Mouse (Mus musculus) CH12.LX (cell line): ENCODE data around the gene Sgce. TPM values are rescaled to one million over a fixed set of nuclear protein-coding genes. Genes with fewer than 3 reads are reported as not detected.

Experiments used
- DNase-seq: peaks from one replicate; pipeline ENCODE4 v3.0.0-alpha.2; 2013; ENCODE audit errors: extremely low read depth
- H3K27ac ChIP-seq: 2 replicates; pipeline ENCODE4 v1.5.1; 2012; ENCODE audit warnings: low read depth, mild to moderate bottlenecking, control low read depth, moderate library complexity; ENCODE audit not compliant: insufficient read depth
- H3K27me3 ChIP-seq: replicated peaks from 2 replicates; pipeline ENCODE3; 2012; ENCODE audit warnings: inconsistent platforms
- H3K36me3 ChIP-seq, 2 experiments: replicated peaks in 1 of 2; 2 replicates each; pipeline versions ENCODE3 to v1.6.1; 2012; ENCODE audit warnings: inconsistent platforms in 1 of 2, low read length in 1 of 2, mild to moderate bottlenecking in 1 of 2, mixed read lengths in 1 of 2, moderate library complexity in 1 of 2; ENCODE audit not compliant: control insufficient read depth in 1 of 2, insufficient read depth in 1 of 2
- H3K4me1 ChIP-seq, 2 experiments: 2 replicates each; pipeline ENCODE4 v1.6.1; 2012; ENCODE audit warnings: inconsistent platforms in 1 of 2, moderate library complexity in 1 of 2; ENCODE audit not compliant: insufficient read depth in 2 of 2, control insufficient read depth in 1 of 2
- H3K4me2 ChIP-seq: 2 replicates; pipeline ENCODE4 v1.6.1; 2012; ENCODE audit warnings: low read depth, mild to moderate bottlenecking, control low read depth; ENCODE audit not compliant: poor library complexity, insufficient read depth, severe bottlenecking
- H3K4me3 ChIP-seq, 3 experiments: fragments of 150-350 bp in 1 of 3; sonication (generic) in 1 of 3; replicated peaks in 1 of 3; 2 replicates each; pipeline versions ENCODE3 to v1.5.1; 2011 to 2012; ENCODE audit warnings: low read depth in 2 of 3, low read length in 2 of 3, mild to moderate bottlenecking in 2 of 3, moderate library complexity in 2 of 3, control low read depth in 1 of 3, improper control_type of control experiment in 1 of 3, inconsistent platforms in 1 of 3, mixed read lengths in 1 of 3; ENCODE audit not compliant: poor library complexity in 1 of 3
- H3K79me2 ChIP-seq: replicated peaks from 2 replicates; pipeline ENCODE4 v1.6.1; 2012; ENCODE audit warnings: mild to moderate bottlenecking, moderate library complexity; ENCODE audit not compliant: control insufficient read depth, poor library complexity, insufficient read depth, severe bottlenecking; ENCODE audit errors: extremely low read depth
- H3K9ac ChIP-seq: 2 replicates; pipeline ENCODE4 v1.6.1; 2012; ENCODE audit warnings: low read depth, mild to moderate bottlenecking, control low read depth, moderate library complexity; ENCODE audit not compliant: insufficient read depth
- H3K9me3 ChIP-seq: replicated peaks from 2 replicates; pipeline ENCODE3; 2012; ENCODE audit warnings: low read length, inconsistent platforms, mixed read lengths
- CHD1 ChIP-seq: IDR thresholded peaks from 2 replicates; pipeline ENCODE4 v1.6.1; 2012; ENCODE audit warnings: low read depth, low read length, improper control_type of control experiment, inconsistent platforms
- CHD2 ChIP-seq: IDR thresholded peaks from 2 replicates; pipeline ENCODE4 v1.6.1; 2011; ENCODE audit warnings: low read length, improper control_type of control experiment
- E2F4 ChIP-seq: IDR thresholded peaks from 2 replicates; pipeline ENCODE4 v1.6.1; 2011; ENCODE audit warnings: low read depth, low read length, improper control_type of control experiment; ENCODE audit not compliant: insufficient replicate concordance
- ELF1 ChIP-seq: IDR thresholded peaks from 2 replicates; pipeline ENCODE4 v1.6.1; 2014; ENCODE audit warnings: low read depth, mild to moderate bottlenecking, inconsistent platforms, low read length, improper control_type of control experiment
- GABPA ChIP-seq: IDR thresholded peaks from 2 replicates; pipeline ENCODE4 v1.6.1; 2012; ENCODE audit warnings: low read depth, low read length, improper control_type of control experiment, inconsistent platforms; ENCODE audit not compliant: insufficient replicate concordance
- HCFC1 ChIP-seq: IDR thresholded peaks from 2 replicates; pipeline ENCODE4 v1.6.1; 2012; ENCODE audit warnings: low read depth, mild to moderate bottlenecking, inconsistent platforms, low read length, improper control_type of control experiment
- IRF4 ChIP-seq: IDR thresholded peaks from 2 replicates; pipeline ENCODE4 v1.6.1; 2014; ENCODE audit warnings: low read depth, mild to moderate bottlenecking, inconsistent platforms, low read length, improper control_type of control experiment
- JUN ChIP-seq: IDR thresholded peaks from 2 replicates; pipeline ENCODE4 v1.6.1; 2011; ENCODE audit warnings: low read depth, mild to moderate bottlenecking, low read length, improper control_type of control experiment, moderate library complexity; ENCODE audit not compliant: insufficient read depth
- MAFK ChIP-seq: IDR thresholded peaks from 2 replicates; pipeline ENCODE4 v1.6.1; 2011; ENCODE audit warnings: low read length, improper control_type of control experiment; ENCODE audit not compliant: insufficient replicate concordance
- MAX ChIP-seq: IDR thresholded peaks from 2 replicates; pipeline ENCODE4 v1.6.1; 2011; ENCODE audit warnings: low read length, improper control_type of control experiment
- MAZ ChIP-seq: IDR thresholded peaks from 2 replicates; pipeline ENCODE4 v1.6.1; 2012; ENCODE audit warnings: low read depth, mild to moderate bottlenecking, inconsistent platforms, low read length, improper control_type of control experiment, moderate library complexity
- MEF2A ChIP-seq: IDR thresholded peaks from 2 replicates; pipeline ENCODE4 v1.6.1; 2014; ENCODE audit warnings: low read depth, mild to moderate bottlenecking, inconsistent platforms, low read length, improper control_type of control experiment, borderline replicate concordance
- MXI1 ChIP-seq: IDR thresholded peaks from 2 replicates; pipeline ENCODE4 v1.6.1; 2011; ENCODE audit warnings: mild to moderate bottlenecking, low read depth, low read length, improper control_type of control experiment
- MYC ChIP-seq: IDR thresholded peaks from 2 replicates; pipeline ENCODE4 v1.6.1; 2011; ENCODE audit warnings: low read depth, mild to moderate bottlenecking, improper control_type of control experiment, low read length
- NELFE ChIP-seq: IDR thresholded peaks from 2 replicates; pipeline ENCODE4 v1.6.1; 2011; ENCODE audit warnings: low read depth, low read length, improper control_type of control experiment
- PAX5 ChIP-seq: IDR thresholded peaks from 2 replicates; pipeline ENCODE4 v1.6.1; 2012; ENCODE audit warnings: low read length, inconsistent platforms, mixed read lengths
- POLR2A ChIP-seq: IDR thresholded peaks from 2 replicates; pipeline ENCODE4 v1.6.1; 2011; ENCODE audit warnings: low read depth, mild to moderate bottlenecking, improper control_type of control experiment, low read length
- POLR2AphosphoS2 ChIP-seq: IDR thresholded peaks from 2 replicates; pipeline ENCODE4 v1.6.1; 2011; ENCODE audit warnings: low read depth, low read length, improper control_type of control experiment
- RCOR1 ChIP-seq: conservative IDR thresholded peaks from 2 replicates; pipeline ENCODE4 v1.6.1; 2012; ENCODE audit warnings: low read depth, mild to moderate bottlenecking, inconsistent platforms, low read length, improper control_type of control experiment
- SIN3A ChIP-seq: IDR thresholded peaks from 2 replicates; pipeline ENCODE4 v1.6.1; 2012; ENCODE audit warnings: low read length, improper control_type of control experiment, inconsistent platforms
- SMC3 ChIP-seq: IDR thresholded peaks from 2 replicates; pipeline ENCODE4 v1.6.1; 2011; ENCODE audit warnings: low read depth, low read length, improper control_type of control experiment
- UBTF ChIP-seq: IDR thresholded peaks from 2 replicates; pipeline ENCODE4 v1.6.1; 2012; ENCODE audit warnings: low read depth, mild to moderate bottlenecking, inconsistent platforms, low read length, improper control_type of control experiment, moderate library complexity
- USF1 ChIP-seq: IDR thresholded peaks from 2 replicates; pipeline ENCODE4 v1.6.1; 2014; ENCODE audit warnings: low read depth, mild to moderate bottlenecking, inconsistent platforms, low read length, improper control_type of control experiment
- USF2 ChIP-seq: conservative IDR thresholded peaks from 2 replicates; pipeline ENCODE4 v1.6.1; 2011; ENCODE audit warnings: low read depth, low read length, improper control_type of control experiment
- ZC3H11A ChIP-seq: IDR thresholded peaks from 2 replicates; pipeline ENCODE4 v1.6.1; 2012; ENCODE audit warnings: low read depth, mild to moderate bottlenecking, inconsistent platforms, low read length, improper control_type of control experiment
- ZKSCAN1 ChIP-seq: IDR thresholded peaks from 2 replicates; pipeline ENCODE4 v1.6.1; 2012; ENCODE audit warnings: low read depth, inconsistent platforms, low read length, improper control_type of control experiment, borderline replicate concordance
- ZMIZ1 ChIP-seq: IDR thresholded peaks from 2 replicates; pipeline ENCODE4 v1.6.1; 2012; ENCODE audit warnings: low read depth, mild to moderate bottlenecking, inconsistent platforms, low read length, improper control_type of control experiment
- dilution Hi-C: fragments of 300-500 bp; cut with MboI; formaldehyde crosslinking; loops from 2 replicates; pipeline ENCODE4 v1.14.3; 2020; ENCODE audit warnings: low sequenced_read_pairs; ENCODE audit not compliant: extremely low pct_unique_long_range_greater_than_20kb, extremely low pct_ligation_motif_present
- in situ Hi-C: fragments of 300-500 bp; cut with MboI; formaldehyde crosslinking; loops from 3 replicates; pipeline ENCODE4 v1.14.3; 2019; ENCODE audit warnings: low sequenced_read_pairs, low pct_ligation_motif_present, low pct_unique_long_range_greater_than_20kb, mixed read lengths
- polyA plus RNA-seq: library from polyadenylated mRNA; unstranded; fragments of >175 nt; gene quantifications from 2 replicates; pipeline ENCODE4 v1.2.1, GENCODE M21; 2012; ENCODE audit warnings: low read depth; ENCODE audit not compliant: insufficient read length
- total RNA-seq, 2 experiments: library from RNA; depleted of rRNA; stranded (reverse); fragments of 300-350 nt in 1 of 2; fragments of >200 nt in 1 of 2; gene quantifications; 2 replicates each; pipeline ENCODE4 v1.2.3; 2012 to 2014

Sgce gene
- total and polyA plus RNA-seq, 3 experiments, result not detected

DNA sequence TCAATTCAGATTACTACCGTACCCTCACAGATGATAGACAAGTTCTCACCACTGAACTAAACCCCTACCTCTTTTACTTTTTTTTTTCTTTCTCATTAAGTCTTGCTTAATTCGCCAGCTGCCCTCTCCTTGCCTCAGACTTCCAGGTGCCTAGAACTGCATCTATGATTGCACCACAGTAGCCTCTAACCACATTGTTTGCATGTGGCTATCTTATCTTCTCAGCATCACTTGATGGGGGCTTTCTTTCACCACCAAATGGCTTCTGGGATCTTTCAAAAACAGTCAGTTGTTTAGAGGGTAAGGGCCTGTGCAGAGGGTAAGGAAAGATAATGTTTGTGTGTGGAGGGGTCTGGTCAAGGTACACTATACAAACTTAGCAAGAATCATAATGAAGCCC, 82.7 kb downstream of the Sgce start (continued):
- TF ChIP-seq ELF1 (0 out of 2 replicates have a peak, but pooled peaks have one; percentile 27), USF2 (no peak), PAX5 (no peak), UBTF (no peak), NELFE (no peak), IRF4 (peak; percentile 66; the same call in 1 of the 2 replicates), POLR2AphosphoS2 (no peak), ZKSCAN1 (no peak), CHD1 (no peak), RCOR1 (0 out of 2 replicates have a peak, but pooled peaks have one; percentile 39), MEF2A (peak; percentile 50; the same call in 1 of the 2 replicates), GABPA (no peak), CHD2 (no peak)

DNA sequence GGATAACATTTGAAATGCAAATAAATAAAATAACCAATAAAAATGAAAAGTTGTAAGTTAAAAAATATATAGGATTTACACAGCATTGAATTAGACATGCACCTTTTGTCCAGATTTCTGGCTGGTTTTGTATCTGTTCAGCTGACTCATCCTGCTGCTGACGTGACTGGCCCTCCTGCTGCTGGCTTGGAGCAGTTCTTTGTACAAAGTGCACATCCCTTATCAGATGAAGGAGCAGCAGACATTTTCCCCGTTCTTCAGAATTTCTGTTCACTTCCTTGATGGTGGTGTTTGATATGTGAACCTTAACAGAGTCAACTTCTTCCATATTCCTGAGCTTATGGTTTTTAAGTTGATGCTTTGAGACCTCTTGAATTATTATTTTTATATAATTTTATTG, 83.5 kb downstream of the Sgce start:
- Histone ChIP-seq H3K4me2 (no peak overlapping the region), H3K36me3 (no peaks in the 10 kb centered on the region), H3K9ac (no peak overlapping the region), H3K9me3 (no peaks in the 10 kb centered on the region), H3K27ac (no peak overlapping the region), H3K79me2 (no peaks in the 10 kb centered on the region), H3K27me3 (peaks cover 15% of the 10 kb centered on the region), H3K4me3 (no peak overlapping the region), H3K4me1 (peaks cover 9 to 20% of the 10 kb centered on the region in 2 experiments)
- peak; percentile 4 for DNase-seq
- dilution Hi-C loops (no loop called here), in situ Hi-C loops (loop anchor here (25.0 kb wide), 2 partner anchors 449 to 724 kb away; partner anchors contain the start of gene Asb4)
- no peak for TF ChIP-seq E2F4
- no peak for TF ChIP-seq MEF2A
- TF ChIP-seq NELFE, result no peak
- TF ChIP-seq PAX5, result no peak
- TF ChIP-seq MXI1, result no peak

DNA sequence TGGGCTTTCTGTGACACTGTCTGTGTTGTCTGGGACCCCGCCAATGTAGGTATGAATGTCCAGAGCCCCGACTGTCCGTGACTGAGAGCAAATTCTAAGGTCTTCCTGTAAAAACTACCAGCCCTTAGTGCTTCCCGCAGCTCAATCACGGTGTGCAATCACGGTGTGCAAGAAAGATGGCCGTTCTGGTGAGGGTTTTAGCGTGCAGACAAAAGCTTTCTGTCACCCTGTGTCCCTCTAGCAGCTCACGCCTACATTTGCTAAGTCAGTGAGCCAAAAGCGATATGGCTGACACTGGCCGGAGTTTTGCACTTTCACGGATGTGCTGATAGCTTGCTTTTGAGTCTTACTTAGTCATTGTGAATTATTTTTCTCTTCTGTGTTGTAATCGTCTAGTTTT, 88.1 kb downstream of the Sgce start:
- Histone ChIP-seq H3K4me1 (peaks cover 4 to 7% of the 10 kb centered on the region in 2 experiments), H3K27me3 (peaks cover 2% of the 10 kb centered on the region), H3K27ac (no peak overlapping the region), H3K79me2 (no peaks in the 10 kb centered on the region), H3K9me3 (no peaks in the 10 kb centered on the region), H3K4me3 (no peak overlapping the region), H3K4me2 (no peak overlapping the region), H3K9ac (no peak overlapping the region), H3K36me3 (no peaks in the 10 kb centered on the region)
- in situ Hi-C loops, result loop anchor here (25.0 kb wide), 2 partner anchors 453 to 728 kb away; partner anchors contain the start of gene Asb4
- DNase-seq, result no peak
- TF ChIP-seq POLR2AphosphoS2 (no peak), CHD2 (no peak), ZMIZ1 (no peak), MYC (no peak), JUN (no peak), MAX (no peak), HCFC1 (no peak), USF1 (no peak), CHD1 (no peak), E2F4 (no peak), ZKSCAN1 (no peak), MEF2A (no peak), MAFK (no peak), SMC3 (no peak), POLR2A (no peak), NELFE (no peak), ZC3H11A (no peak), MAZ (no peak), SIN3A (no peak), MXI1 (no peak)
- dilution Hi-C loops, result no loop called here
